Mouse (Mus musculus): ENCODE measurements around the gene Tmod3. TPM values are rescaled to one million over a fixed set of nuclear protein-coding genes. Genes with fewer than 3 reads are reported as not detected.

Gene Tmod3
- polyA plus RNA-seq, 1 experiment, result 59.0 TPM

GRCm38 (mm10) chr9:75581694-75582350 lies 22.4 kb upstream of the Tmod3 start:
- Histone ChIP-seq H3K4me1 (ENCODE audit: control insufficient read depth, insufficient read depth, low read length) (no peaks in the 10 kb centered on the region), H3K4me3 (ENCODE audit: insufficient read depth, low read length) (no peak overlapping the region), H3K27ac (ENCODE audit: insufficient read depth, low read length) (no peak overlapping the region)
- peak; percentile 23; the same call in 1 of the 2 replicates for TF ChIP-seq CTCF (IDR thresholded peaks at IDR 0.05; ENCODE audit: extremely low read depth, insufficient read depth, low read length)
- TF ChIP-seq POLR2A (IDR thresholded peaks at IDR 0.05; ENCODE audit: extremely low read depth, insufficient read depth, low read length), result no peak

GRCm38 (mm10) chr9:75579321-75579720 lies 19.9 kb upstream of the Tmod3 start:
- H3K4me1 ChIP-seq (ENCODE audit: control insufficient read depth, insufficient read depth, low read length), result no peaks in the 10 kb centered on the region
- TF ChIP-seq CTCF (IDR thresholded peaks at IDR 0.05; ENCODE audit: extremely low read depth, insufficient read depth, low read length), result no peak
- no peak overlapping the region for H3K4me3 ChIP-seq (ENCODE audit: insufficient read depth, low read length)
- H3K27ac ChIP-seq (ENCODE audit: insufficient read depth, low read length), result no peak overlapping the region

DNA sequence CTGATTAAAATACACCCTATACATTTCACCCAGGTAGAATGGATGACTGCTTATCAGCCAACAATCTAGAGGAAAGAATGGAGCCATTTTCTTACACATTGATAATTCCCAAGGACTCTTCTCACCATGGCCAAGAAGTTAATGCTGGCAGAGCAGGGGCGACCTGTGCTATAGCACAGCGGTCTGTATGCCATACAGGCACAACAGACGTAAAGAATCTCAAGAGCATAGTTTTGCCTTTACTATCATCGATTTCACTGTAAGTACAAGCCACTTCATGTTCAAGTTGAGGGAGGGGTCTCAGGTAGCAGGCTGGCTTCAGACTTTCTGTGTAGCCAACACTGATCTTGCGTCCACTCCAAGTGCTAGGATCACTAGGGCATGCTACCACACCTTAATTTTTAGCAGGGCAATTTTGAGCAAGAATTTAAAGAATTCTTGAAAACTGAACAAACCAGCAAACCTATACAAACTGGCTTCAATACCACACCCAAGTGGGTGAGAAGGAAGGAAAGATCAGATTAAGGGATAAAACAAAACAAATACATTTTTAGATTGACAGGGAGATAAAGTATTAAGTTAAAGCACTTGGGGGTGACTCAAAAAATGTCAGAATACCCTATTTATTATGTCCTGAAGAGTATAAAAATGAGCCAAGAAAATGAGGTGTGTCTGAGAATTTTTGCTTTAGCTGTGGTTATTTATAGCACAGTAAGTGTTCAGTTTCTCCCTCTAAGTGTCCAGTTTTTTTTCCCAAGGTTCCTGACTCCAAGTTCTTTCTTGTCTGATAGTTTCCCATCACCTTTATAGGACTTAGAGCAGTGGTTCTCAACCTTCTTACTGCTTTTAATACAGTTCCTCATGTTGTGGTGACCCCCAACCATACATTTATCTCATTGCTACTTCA lies 11.8 kb upstream of the Tmod3 start:
- H3K4me1 ChIP-seq (ENCODE audit: control insufficient read depth, insufficient read depth, low read length), result no peaks in the 10 kb centered on the region
- no peak overlapping the region for H3K4me3 ChIP-seq (ENCODE audit: insufficient read depth, low read length)
- TF ChIP-seq POLR2A (IDR thresholded peaks at IDR 0.05; ENCODE audit: extremely low read depth, insufficient read depth, low read length), result no peak
- no peak for TF ChIP-seq CTCF (IDR thresholded peaks at IDR 0.05; ENCODE audit: extremely low read depth, insufficient read depth, low read length)
- H3K27ac ChIP-seq (ENCODE audit: insufficient read depth, low read length), result no peak overlapping the region

DNA sequence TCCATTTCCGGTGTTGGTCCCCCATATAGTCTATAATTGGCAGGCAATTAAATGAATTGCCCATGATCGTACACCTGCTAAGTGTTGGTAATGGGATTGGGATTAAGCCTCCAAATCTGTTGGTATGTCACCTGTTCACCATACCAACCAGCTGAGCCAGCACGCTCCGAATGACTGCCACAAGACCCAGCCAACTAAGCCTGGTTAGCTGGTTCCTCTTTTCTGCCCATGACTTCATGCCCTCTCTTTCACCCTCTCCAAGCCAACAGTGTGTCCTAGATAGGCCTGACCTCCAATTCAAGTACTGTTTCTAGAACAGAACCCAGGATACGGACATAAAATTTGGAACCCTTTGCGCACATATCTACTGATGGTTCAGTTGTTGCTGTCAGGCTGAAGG lies 8.9 kb upstream of the Tmod3 start:
- H3K4me3 ChIP-seq (ENCODE audit: insufficient read depth, low read length), result no peak overlapping the region
- H3K4me1 ChIP-seq (ENCODE audit: control insufficient read depth, insufficient read depth, low read length), result no peaks in the 10 kb centered on the region
- TF ChIP-seq POLR2A (IDR thresholded peaks at IDR 0.05; ENCODE audit: extremely low read depth, insufficient read depth, low read length) (no peak), CTCF (IDR thresholded peaks at IDR 0.05; ENCODE audit: extremely low read depth, insufficient read depth, low read length) (no peak)
- no peak overlapping the region for H3K27ac ChIP-seq (ENCODE audit: insufficient read depth, low read length)

GRCm38 (mm10) chr9:75564892-75565291 lies 5.4 kb upstream of the Tmod3 start:
- H3K27ac ChIP-seq (ENCODE audit: insufficient read depth, low read length), result no peak overlapping the region
- TF ChIP-seq CTCF (IDR thresholded peaks at IDR 0.05; ENCODE audit: extremely low read depth, insufficient read depth, low read length), result no peak
- no peak for TF ChIP-seq POLR2A (IDR thresholded peaks at IDR 0.05; ENCODE audit: extremely low read depth, insufficient read depth, low read length)
- no peaks in the 10 kb centered on the region for H3K4me1 ChIP-seq (ENCODE audit: control insufficient read depth, insufficient read depth, low read length)
- H3K4me3 ChIP-seq (ENCODE audit: insufficient read depth, low read length), result no peak overlapping the region

- TF ChIP-seq POLR2A (IDR thresholded peaks at IDR 0.05; ENCODE audit: extremely low read depth, insufficient read depth, low read length) (no peak), CTCF (IDR thresholded peaks at IDR 0.05; ENCODE audit: extremely low read depth, insufficient read depth, low read length) (no peak)
- Histone ChIP-seq H3K27ac (ENCODE audit: insufficient read depth, low read length) (no peak overlapping the region), H3K4me1 (ENCODE audit: control insufficient read depth, insufficient read depth, low read length) (peaks cover 1% of the 10 kb centered on the region; the same call in 1 of the 2 replicates), H3K4me3 (ENCODE audit: insufficient read depth, low read length) (no peak overlapping the region)
Measured at GRCm38 (mm10) chr9:75563622-75564021, 4.2 kb upstream of the Tmod3 start.

DNA sequence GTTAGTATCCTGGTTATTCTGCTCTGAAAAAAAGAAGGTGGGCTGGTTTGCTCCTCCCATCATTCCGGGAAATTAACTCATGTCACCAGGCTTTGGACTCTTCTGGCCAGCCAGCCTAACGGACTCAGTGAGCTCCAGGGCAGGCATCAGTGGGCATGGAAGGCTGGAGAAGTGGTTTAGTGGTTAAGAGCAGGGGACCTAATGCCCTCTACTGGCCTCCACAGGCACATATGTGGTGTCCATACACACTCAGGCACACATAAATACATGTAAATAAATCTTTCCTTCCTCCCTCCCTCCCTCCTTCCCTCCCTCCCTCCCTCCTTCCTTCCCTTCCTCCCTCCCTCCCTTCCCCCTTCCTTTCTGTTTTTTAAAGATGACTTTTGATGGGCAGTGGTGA lies 3.7 kb upstream of the Tmod3 start:
- H3K4me1 ChIP-seq (ENCODE audit: control insufficient read depth, insufficient read depth, low read length), result peaks cover 1% of the 10 kb centered on the region; the same call in 1 of the 2 replicates

DNA sequence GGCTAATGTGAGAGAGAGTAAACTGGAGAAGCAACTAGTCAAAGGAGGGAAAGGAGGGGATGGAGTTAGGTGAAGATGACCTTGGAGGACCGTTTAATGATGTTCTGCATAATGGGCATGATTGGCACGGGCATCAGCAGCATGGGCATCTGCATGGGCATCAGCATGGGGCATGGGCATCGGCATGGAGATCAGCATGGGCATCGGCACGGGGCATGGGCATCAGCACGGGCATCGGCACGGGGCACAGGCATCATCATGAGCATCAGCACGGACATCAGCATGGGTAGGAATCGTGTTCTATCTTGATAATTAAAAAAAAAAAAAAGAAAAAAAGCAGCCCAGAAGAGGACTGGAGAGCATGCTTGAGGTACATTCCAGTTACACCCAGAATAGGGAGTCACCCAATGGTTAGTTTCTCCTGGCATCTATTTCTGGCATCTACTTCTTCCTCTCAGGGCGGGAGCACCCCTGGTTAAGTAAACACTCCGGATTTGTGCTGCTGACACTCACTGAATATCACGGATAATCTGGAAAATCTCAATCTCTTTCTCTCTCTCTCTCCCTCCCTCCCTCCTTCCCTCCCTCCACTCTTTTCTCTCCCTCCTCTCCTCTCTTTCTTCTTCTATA lies 1.7 kb upstream of the Tmod3 start:
- peaks cover 4% of the 10 kb centered on the region; the same call in 1 of the 2 replicates for H3K4me1 ChIP-seq (ENCODE audit: control insufficient read depth, insufficient read depth, low read length)
- H3K4me3 ChIP-seq (ENCODE audit: insufficient read depth, low read length), result no peak overlapping the region
- H3K27ac ChIP-seq (ENCODE audit: insufficient read depth, low read length), result no peak overlapping the region
- TF ChIP-seq POLR2A (IDR thresholded peaks at IDR 0.05; ENCODE audit: extremely low read depth, insufficient read depth, low read length) (no peak), CTCF (IDR thresholded peaks at IDR 0.05; ENCODE audit: extremely low read depth, insufficient read depth, low read length) (no peak)

More for the DNA sequence above, 3.7 kb upstream of the Tmod3 start:
- H3K27ac ChIP-seq (ENCODE audit: insufficient read depth, low read length), result no peak overlapping the region
- TF ChIP-seq CTCF (IDR thresholded peaks at IDR 0.05; ENCODE audit: extremely low read depth, insufficient read depth, low read length) (0 out of 2 replicates have a peak, but pooled peaks have one; percentile 12), POLR2A (IDR thresholded peaks at IDR 0.05; ENCODE audit: extremely low read depth, insufficient read depth, low read length) (no peak)
- H3K4me3 ChIP-seq (ENCODE audit: insufficient read depth, low read length), result no peak overlapping the region

- Histone ChIP-seq H3K4me3 (ENCODE audit: insufficient read depth, low read length) (no peak overlapping the region), H3K4me1 (ENCODE audit: control insufficient read depth, insufficient read depth, low read length) (peaks cover 4% of the 10 kb centered on the region; the same call in 1 of the 2 replicates)
Measured at GRCm38 (mm10) chr9:75560353-75560752, 896 bp upstream of the Tmod3 start.

More at GRCm38 (mm10) chr9:75560353-75560752, 896 bp upstream of the Tmod3 start:
- no peak for TF ChIP-seq POLR2A (IDR thresholded peaks at IDR 0.05; ENCODE audit: extremely low read depth, insufficient read depth, low read length)
- no peak for TF ChIP-seq CTCF (IDR thresholded peaks at IDR 0.05; ENCODE audit: extremely low read depth, insufficient read depth, low read length)
- no peak overlapping the region for H3K27ac ChIP-seq (ENCODE audit: insufficient read depth, low read length)
